Mouse (Mus musculus) NIH3T3 (cell line): Measurements from ENCODE around the gene Cdk16.
A peak's percentile ranks its signal among the peaks of the same experiment; 100 is the strongest.
"Not testable (repeated sequence)": the region's sequence is repeated elsewhere in the genome, so short reads cannot be mapped to it uniquely, and the experiment has no call there.

Experiments used
- DNase-seq: peaks from one replicate; pipeline ENCODE4 v3.0.0-alpha.2; 2012; ENCODE audit warnings: low read depth

Cdk16 gene

DNA sequence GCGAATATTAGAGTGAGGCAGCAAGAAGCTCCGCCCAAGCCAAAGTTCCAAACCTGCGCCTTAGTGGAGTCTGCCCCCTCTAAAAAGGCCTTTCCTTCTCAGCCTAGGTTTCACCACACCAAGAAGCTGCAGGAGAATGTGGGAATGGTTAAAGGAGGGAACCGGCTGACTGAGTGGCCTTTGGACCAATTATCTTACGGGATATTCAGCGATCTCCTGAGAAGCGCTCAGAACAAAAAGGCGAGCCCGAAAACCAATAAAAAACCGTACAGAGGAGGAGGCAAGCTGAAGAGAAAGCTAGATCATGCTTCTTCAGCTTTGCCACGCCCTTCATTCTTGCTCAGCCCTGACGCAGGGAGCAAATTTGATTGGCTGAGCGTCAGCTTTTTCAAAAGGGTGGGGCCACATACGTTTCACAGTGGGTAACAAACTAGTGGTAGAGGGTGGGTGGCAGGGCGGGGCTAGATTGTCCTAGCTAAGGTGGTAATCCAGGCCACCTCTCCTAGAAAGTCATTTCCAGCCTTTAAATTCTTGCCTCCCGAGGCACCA, at the start of gene Cdk16:
Gene Cdk16 (plus strand): TSS at position 436 of the 549 bp plus-strand sequence.
- peak; percentile 93 for DNase-seq

DNA sequence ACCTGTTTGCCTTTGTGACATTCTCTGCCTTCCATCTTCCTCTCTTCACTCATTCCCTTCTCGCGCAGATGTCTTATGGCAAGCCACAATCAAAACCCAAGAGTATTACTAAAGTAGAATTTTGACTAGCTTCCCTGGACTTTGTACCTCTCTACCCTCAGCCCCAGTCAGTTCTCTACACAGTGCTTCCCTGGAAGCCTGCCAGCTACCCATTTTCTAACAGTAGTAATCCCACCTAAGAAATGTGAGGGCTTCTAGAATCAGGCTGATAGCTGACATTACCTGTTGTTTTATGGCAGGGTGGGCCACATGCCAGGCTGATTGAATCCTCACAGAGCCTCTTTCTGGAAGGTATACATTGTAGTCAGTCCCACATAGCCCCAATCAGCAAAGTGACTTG, 49.6 kb upstream of the Cdk16 start:
- no peak for DNase-seq

DNA sequence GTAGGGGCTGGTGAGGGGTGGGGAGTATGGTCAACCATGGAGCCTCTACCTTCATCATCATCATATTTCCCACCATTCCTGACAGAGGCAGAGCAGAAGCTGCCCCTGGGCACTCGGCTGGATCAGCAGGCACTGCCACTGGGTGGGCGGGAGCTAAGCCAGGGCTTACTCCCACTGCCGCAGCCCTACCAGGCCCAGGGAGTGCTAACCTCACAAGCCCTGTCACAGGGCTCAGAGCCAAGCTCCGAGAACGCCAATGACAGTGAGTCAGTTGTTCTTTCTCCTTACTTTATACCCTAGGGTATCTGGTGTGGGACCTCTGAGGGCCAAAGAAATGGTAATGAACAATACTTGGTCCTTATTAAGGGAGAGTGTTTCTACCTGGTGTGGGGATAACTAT, 43.0 kb upstream of the Cdk16 start:
- DNase-seq, result peak; percentile 1

DNA sequence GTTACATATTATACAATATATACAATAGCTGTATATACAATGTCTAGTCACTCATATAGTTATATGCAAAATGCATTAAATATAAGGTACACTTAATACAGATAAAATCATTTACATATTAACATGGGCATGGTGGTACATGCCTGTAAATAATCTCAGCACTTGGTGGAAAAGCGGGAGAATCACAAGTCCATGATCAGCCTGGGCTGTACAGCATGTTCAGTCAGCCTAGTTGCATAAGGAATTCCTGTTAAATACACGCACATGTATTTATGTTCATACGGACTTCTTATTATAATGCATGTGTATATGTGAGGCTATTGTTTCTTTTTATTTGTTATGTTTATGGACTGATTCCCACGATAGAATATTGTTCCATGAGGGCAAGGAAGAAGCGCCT, 30.2 kb upstream of the Cdk16 start:
- no peak for DNase-seq

DNA sequence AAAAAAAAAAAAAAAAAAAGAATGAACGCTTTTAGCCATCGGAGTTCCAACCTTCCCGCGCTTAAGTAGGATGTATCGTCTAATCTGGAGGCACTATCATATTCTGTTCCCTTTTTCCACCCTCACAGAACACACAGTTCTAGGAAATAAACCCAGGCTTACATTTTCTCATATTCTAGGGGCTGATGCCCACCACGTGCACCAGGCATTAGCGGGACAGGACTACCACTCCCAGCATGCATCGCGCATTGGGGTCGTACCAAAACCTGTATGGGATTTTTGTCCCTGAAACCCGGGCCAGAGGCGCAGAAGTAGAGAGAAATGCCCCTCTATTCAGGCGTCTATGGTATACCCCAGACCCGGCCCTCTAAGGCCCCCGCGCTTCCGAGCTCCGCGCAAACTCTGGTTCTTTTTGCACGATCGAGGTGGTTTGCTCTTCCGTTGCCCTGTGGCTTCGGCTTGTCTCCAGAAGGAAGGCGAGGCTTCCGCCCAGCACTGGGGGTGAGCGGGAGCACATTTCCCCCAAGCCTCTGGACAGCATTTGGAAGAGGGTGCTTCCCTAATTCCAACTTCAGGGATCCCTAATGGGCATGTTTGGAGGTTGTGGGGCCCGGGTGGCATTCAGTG, 29.6 kb upstream of the Cdk16 start, which contains the start of gene Uba1:
Gene Uba1 (plus strand): TSS at position 301 of the 627 bp plus-strand sequence.
- peak; percentile 85 for DNase-seq

DNA sequence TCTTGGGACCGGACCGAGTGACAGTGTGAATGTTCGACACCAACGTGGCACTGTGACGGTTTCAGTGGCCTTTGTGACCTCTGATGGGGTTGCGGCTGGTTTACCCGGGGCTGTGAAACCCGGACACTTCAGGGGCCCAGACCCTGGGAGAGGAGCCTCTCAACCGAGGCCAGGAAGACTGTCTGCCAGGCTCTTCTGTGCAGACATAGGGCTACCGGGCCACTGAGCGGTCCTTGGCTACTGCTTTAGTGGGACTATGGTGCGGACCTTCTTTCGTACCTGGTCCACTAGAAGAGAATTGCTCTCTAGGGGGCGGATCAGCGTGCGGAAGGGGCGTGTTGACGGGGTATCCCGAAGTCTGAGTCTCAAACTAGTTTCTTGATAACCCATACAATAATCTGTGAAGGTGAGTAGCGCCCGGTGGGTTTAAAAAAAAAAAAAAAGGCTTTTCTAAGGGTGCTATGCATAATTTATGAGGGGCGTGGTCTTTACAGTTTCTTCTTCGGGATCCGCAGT, 28.8 kb upstream of the Cdk16 start:
- peak; percentile 1 for DNase-seq

DNA sequence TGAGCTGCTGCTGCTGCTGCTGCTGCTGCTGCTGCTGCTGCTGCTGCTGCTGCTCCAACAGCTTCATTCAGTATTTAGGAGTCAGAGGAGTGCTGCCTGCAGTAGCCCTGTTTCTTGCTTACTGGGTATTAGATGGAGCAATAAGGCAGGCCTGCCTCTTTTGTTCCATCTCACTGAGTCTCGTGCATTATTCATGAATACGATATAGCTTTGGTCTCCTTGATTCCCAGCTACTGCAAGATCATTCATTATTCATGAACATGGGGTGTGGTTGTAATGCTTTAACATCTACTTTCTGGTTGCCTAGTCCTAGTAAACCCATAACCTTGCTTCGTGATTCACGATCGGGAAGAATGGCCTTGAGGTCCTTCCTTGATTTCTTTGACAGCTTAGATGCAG, 25.4 kb upstream of the Cdk16 start:
- DNase-seq, result no peak

DNA sequence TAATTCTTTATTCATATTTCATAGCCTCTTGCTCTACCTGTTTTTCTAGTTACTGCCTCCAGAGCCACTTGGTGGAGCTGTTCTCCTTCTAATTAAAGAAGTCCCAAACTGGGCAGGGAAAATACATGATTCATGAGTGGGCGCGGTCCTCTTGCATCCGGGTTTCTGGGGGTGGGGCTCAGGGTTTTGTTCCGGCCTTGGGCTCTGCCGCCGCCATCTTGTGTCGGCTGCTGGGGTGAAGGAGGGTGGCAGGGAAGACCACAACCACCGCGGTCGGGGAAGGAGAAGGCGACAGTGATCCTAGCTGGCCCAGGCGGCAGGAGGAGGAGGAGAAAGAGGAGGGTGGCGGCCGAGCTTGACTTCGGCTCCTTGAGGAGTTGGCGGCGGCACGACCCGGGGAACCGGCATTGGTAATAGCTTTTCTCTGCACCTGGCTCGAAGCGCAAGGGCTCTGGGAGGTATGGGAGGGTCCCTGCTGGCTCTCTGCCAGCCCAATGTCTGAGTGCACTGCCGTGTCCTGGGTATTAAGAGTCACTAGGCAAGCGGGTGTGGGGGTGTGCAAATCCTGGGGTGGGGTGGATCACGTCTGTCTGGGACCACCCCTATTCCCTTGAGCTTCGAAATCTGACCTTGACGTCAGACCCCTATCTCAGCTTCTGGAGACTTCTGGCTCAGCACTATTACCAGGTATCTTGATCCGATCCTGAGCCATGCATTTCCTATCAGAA, 24.9 kb upstream of the Cdk16 start:
- DNase-seq, result peak; percentile 92

DNA sequence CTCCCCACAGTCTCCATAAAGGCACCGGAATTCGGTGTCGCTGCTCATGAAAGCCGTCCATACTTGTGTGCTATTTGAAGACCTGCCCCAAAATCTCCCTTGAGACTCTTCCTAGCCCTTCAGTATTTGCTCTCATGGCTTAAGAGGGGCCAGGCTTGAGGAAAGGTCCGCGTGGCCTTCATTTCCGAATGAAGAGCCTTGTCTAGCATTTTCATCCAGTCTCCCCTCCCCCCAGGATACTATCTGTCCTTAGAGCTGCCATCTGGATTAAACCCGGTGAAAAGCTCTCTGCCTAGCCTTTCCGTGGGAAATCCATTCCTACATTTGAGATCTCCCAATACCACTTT, 24.3 kb upstream of the Cdk16 start:
- DNase-seq, result peak; percentile 13

DNA sequence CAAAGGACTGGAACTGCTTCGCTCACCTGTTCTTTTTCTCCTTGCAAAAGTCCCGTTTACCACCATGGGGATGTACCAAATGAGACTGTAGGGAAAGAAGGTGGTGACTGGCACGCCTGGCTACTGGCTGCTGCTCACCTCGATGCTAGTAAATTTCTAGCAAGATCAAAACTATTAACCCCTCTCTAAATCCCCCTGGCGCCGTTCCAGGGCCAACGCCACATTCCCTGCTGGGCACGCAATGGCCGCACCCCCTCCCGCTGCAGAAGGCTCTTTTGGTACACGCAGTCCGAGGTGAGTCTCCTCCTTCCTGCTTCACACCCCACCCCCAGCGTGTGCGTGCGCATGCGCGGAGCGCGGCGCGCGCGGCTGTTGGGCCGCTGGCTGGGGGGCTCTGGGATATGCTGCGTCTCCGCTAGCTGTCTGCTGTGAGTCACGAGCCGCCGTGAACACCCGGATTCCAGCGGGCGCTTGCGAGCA, 354 bp downstream of the Cdk16 start:
- DNase-seq, result peak; percentile 91

DNA sequence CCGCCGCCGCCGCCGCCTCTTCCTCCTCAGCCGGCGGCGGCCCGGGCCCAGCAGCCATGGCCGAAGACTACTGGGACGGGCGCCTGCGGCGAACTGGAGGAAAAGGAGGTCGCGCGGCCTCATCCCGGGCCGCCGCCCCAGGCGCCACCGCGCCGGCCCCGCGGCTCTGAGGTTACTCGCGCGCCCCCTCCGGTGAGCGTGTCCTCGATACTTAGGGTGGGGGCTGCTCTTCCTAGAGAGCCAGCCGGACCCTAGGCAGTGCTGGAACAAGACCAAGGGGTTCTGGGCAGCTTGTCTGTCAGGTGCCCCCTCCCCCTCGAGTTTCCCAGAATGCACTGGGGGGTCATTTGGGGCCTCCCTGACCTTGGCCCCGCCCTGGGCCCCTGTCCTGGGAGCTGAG, 861 bp downstream of the Cdk16 start:
- DNase-seq, result peak; percentile 67

DNA sequence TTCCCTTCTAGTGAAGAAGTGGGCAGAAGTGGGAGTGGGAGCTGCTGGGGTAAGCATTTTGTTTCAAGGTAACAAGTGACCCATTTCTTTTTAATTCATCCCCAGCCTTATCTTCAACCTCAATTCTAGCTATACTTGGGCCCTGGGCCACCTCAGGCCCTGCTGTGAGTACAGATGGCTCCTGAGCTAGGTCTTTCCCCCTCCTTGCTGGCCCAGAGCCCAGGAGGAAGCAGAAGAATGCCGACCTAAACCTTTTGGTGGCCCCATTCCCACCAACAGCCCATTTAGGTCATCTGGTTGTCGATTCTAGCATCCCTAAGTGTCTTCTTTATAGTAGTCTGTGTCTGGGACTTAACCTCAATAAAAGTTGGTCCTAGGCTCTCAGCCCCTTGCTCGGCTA, 3.8 kb downstream of the Cdk16 start:
- no peak for DNase-seq

DNA sequence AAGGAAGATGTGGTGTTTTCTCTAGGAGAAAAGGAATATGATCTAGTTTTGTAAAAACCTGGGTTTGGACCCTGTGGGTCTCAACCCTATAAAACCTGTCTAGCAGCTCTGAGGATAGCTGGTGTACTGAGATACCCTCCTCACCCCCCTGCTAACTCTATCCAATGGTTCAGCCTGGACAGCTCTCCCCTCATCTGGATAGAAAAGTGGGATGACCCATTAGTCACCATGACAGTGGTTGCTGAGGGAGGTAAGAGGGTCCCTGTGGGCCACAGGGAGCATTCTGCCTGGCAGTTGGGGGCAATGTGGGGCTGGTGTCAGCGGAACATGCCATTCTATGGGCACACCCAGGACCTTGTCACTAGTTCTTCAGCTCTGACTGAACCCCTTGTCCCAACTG, 4.9 kb downstream of the Cdk16 start:
- DNase-seq, result no peak

DNA sequence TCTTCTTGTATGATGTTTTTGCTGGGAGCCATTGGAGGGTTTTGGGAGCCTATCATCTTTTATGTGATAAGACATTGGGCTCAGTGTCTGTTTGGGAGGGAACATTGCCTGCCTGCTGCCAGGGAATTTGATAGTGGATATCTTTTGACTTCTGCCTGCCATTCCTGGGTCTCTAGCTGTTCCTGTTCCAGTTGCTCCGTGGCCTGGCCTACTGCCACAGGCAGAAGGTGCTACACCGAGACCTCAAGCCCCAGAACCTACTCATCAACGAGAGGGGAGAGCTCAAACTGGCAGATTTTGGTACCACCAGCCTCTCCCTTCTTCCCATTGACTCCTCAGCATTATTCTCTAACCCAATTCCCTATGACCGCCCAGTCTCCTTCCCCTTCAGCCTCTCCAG, 8.1 kb downstream of the Cdk16 start:
- DNase-seq, result no peak

DNA sequence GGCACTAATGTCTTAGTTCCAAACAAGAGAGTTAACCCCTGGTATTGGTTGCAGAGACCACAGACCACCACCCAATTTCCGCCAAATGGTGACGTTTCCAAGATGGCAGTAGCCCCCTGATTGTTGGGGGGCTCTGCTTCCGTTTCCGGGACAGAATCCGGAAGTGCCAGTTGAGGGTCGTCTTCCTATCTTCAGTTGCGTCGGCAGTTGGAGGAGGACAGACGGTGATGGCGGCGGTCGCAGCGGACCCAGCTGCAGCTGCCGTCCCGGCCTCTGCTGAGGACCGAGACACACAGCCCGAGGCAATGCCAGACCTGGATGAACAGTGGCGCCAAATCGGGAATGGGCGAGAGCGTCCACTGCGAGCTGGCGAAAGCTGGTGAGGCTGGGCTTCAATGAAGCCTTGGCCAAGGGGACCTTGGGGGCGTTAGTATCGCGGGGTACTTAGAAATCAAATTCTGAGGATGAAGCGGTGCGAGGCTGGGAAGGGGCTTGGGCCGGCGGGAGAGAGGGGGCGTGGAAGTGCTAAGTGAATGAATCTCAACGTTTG, 16.1 kb downstream of the Cdk16 start, which contains the start of gene Usp11:
Gene Usp11 (plus strand): TSS at position 166 of the 550 bp plus-strand sequence.
- DNase-seq, result peak; percentile 58

DNA sequence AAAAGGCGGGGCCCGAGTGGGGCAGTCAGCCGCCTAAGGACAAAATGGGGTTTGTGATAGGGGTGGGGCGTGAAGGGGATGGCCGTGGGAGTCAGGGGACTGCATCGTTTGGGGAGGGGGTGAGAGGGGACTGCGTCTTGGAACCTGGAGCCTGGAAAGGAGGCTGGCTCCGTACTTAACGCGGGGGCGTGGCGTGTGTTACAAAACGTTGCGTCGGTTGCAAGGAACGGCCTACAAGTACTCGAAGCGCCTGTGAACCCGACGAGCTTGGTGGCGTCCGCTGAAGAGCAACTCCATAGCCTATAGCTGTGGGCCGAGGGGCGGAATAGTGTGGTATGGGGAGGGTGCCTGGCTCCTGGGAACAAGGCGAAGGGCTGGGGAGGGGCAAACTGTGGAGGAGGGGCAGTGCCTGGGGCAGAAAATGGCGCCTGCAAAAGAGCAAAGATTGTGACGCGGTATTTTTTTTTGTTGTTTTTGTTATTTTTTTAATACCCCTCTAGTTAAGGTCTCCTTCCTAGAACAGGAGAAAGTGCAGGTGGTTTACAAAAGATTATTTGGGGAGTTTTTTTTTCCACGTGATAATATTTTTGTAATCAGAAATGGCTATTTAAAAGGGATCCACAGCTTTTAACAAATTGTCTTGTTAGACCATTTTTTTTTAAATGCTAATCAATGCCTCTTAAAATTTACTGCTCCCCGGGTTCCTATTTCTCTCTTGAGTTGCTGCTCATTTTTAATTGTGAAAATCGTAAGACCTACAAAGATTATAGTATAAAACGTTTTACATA, 16.7 kb downstream of the Cdk16 start:
- peak; percentile 92 for DNase-seq

DNA sequence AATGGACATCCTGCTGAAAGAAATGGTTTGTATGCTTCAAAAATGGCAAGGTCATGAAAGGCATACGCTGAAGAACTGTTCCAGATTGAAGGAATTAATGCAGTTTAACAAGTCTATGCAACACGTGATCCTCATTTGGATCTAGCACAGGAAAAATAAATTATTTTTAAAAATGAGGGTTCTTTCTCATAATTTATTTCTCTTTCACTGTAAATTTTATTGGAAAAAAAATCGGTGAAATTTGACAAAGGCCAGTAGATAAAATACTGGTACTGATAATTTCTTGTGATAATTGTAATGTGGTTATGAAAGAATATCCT, 17.3 kb downstream of the Cdk16 start:
- no peak for DNase-seq

DNA sequence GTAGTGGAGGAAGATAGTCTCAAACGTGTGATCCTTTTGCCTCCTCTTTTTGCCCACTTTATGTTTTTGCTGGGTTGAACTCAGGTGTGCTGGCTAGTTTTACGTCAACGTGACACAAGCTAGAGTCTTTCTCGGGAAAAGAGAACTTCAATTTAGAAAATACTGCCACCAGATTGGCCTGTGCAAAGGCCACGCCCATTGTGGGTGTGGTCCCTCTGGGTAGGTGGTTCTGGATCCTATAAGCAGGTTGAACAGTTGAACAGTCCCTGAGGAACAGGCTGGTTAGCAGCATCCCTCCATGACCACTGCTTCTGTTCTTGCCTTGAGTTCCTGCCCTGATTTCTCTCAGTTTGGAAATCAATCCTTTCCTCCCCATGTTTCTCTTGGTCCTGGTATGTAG, 40.9 kb downstream of the Cdk16 start:
- DNase-seq, result no peak

DNA sequence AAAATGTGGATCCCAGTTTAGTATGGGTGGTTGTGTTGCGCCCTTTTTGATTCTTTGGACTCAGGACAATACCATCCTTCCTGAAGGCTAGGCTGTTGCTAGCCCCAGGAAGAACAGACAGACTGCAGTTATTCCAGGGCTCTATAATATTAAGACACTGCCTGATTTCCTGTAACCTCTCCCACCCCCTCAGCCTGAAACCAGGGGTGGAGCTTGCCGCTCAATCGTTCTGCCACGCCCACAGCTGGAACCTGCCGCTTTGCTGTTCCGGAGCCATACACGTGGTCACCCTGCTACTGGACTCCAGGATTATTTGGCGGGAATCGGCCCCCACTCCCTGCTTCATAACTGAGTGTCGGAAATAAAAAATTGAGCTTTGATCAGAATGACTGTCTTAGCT, 42.3 kb downstream of the Cdk16 start:
- not testable (repeated sequence) for DNase-seq

DNA sequence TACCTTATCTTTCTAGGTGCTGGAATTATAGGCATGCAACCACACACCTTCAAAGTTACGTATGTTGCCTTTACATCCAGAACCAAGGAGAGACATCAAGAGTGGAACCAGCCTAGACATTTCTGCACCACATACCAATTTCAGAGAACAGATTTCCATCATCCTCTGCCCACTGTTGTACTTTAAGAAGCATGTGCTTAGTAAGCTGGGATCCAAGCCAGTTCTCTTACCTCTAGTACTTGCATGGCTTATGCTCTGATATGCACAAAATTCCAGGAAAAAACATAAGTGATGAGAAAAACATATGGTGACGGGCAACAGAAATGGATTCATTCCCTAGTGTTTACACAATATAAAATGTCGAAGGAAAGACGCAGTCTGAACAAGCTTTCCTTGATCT, 48.7 kb downstream of the Cdk16 start:
- DNase-seq, result no peak

DNA sequence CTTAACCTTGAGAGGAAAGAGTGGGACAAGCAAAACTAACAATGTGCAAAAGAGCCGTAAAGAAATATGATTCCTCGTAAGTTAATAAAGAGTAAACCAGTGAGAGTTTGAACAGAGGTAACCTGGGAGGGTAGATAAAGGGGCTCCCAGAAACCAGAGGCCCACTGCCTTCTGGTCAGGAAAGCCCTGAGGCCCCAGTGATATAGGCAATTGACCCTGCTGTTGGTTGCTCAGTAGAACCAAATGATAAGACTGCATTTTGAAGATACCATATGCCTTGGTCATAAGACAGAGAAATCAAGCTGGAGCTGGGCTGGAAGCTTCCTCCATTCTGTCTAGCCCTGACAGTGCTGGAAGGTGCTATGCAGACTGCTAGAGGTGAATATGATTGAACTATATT, 61.1 kb downstream of the Cdk16 start:
- no peak for DNase-seq
